In the genomic region with DNA sequence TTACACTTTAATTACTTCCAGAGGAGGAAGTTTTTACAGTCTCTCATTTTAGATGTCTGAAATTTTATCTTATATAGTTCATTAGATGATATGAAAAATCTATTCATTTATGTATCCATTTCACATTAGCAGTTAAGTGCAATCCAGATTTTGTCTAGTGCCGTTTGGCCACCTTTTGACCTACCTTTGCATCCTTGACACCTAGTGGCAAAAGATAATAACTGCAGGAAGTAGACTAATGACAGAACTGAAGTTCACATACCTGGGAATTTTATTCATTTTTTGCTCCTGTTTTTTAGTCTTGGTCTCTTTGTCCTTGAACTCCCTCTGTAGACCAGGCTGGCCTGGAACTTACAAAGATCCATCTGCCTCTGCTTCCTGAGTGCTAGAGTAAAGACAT, we compare ENCODE assay signal across 17 mouse cellular contexts. TPM values are rescaled to one million over a fixed set of nuclear protein-coding genes. Genes with fewer than 3 reads are reported as not detected.
DNase-seq lines count a peak whose midpoint lies in the region; ATAC-seq and TF ChIP-seq lines count a peak whose summit lies in the region.
"Had no signal": no experiment of that assay in that cellular context is flagged by ENCODE, and none has a peak within 500 bp of the region (broad histone marks: within the 10 kb centered on the region; RNA-seq: fewer than 3 reads in every experiment).

No protein-coding gene starts in this region.

- no peak for TF ChIP-seq EP300 in heart, adult 2 months (IDR thresholded peaks at IDR 0.05; ENCODE audit: insufficient read depth, low read depth, low read length)

- H3K79me2 ChIP-seq in heart, adult 2 months (replicated peaks; ENCODE audit: control insufficient read depth, insufficient read depth, low read length): no peaks in the 10 kb centered on the region

- no peaks in the 10 kb centered on the region for H3K27me3 ChIP-seq in heart, adult 2 months (ENCODE audit: control insufficient read depth, insufficient read depth, low read length)
- H3K27me3 ChIP-seq in lung, embryonic 14.5 days (ENCODE audit: insufficient read depth, low read length): no peaks in the 10 kb centered on the region
- H3K27me3 ChIP-seq: embryonic facial prominence, embryonic 13.5 days; hindbrain, embryonic 12.5 days; megakaryocyte, embryonic 14.5 days; neural tube, embryonic 15.5 days had no signal

- H3K27ac ChIP-seq in heart, adult 2 months: no peak overlapping the region
- no peak overlapping the region for H3K27ac ChIP-seq in lung, embryonic 14.5 days (ENCODE audit: low read depth)
- H3K27ac ChIP-seq: embryonic facial prominence, embryonic 13.5 days; forebrain, embryonic 10.5 days; hindbrain, embryonic 12.5 days; neural tube, embryonic 15.5 days had no signal

- no peaks in the 10 kb centered on the region for H3K4me1 ChIP-seq in heart, adult 2 months (ENCODE audit: control insufficient read depth, insufficient read depth, low read length)
- H3K4me1 ChIP-seq in lung, embryonic 14.5 days (ENCODE audit: insufficient read depth): no peaks in the 10 kb centered on the region
- H3K4me1 ChIP-seq: embryonic facial prominence, embryonic 13.5 days; forebrain, embryonic 10.5 days; hindbrain, embryonic 12.5 days; megakaryocyte, embryonic 14.5 days; neural tube, embryonic 15.5 days had no signal

- H3K4me3 ChIP-seq in heart, adult 2 months: no peak overlapping the region
- H3K4me3 ChIP-seq in lung, embryonic 14.5 days (ENCODE audit: low read depth, low read length): no peak overlapping the region
- H3K4me3 ChIP-seq: embryonic facial prominence, embryonic 13.5 days; forebrain, embryonic 10.5 days; hindbrain, embryonic 12.5 days; megakaryocyte, embryonic 14.5 days; neural tube, embryonic 15.5 days had no signal

- no peak overlapping the region for H3K4me2 ChIP-seq in lung, embryonic 14.5 days
- H3K4me2 ChIP-seq: embryonic facial prominence, embryonic 13.5 days; hindbrain, embryonic 12.5 days; neural tube, embryonic 15.5 days had no signal

- H3K9ac ChIP-seq in heart, adult 2 months (ENCODE audit: low read depth, low read length): no peak overlapping the region
- H3K9ac ChIP-seq in lung, embryonic 14.5 days: no peak overlapping the region
- H3K9ac ChIP-seq: embryonic facial prominence, embryonic 13.5 days; hindbrain, embryonic 12.5 days; neural tube, embryonic 15.5 days had no signal

- no peaks in the 10 kb centered on the region for H3K9me3 ChIP-seq in lung, embryonic 14.5 days (ENCODE audit: low read depth, low read length)
- H3K9me3 ChIP-seq: embryonic facial prominence, embryonic 13.5 days; forebrain, embryonic 10.5 days; hindbrain, embryonic 12.5 days; megakaryocyte, embryonic 14.5 days; neural tube, embryonic 15.5 days had no signal

- H3K36me3 ChIP-seq in heart, adult 2 months (ENCODE audit: control insufficient read depth, insufficient read depth, low read length): peaks cover 7% of the 10 kb centered on the region
- H3K36me3 ChIP-seq in lung, embryonic 14.5 days (ENCODE audit: insufficient read depth): peaks cover 41% of the 10 kb centered on the region

- no peak for ATAC-seq in lung, embryonic 14.5 days (ENCODE audit: insufficient read depth)

- no peak for DNase-seq in heart, adult 2 months
- DNase-seq in heart, postnatal 36 days: no peak
- no peak for DNase-seq in lung, embryonic 14.5 days
- no peak for DNase-seq in lung, postnatal 4 days
- DNase-seq in ES-CJ7 (ENCODE audit: low read depth, low spot score): peak; percentile 18
- peak; percentile 29 for DNase-seq in induced T-regulatory cell, adult 2 months (ENCODE audit: low read depth)
- no peak for DNase-seq in heart, adult 8-10 months (ENCODE audit: low spot score)
- DNase-seq in cerebellum, postnatal 10 days: no peak
- DNase-seq: cerebellum, adult 11 months; kidney, adult 18-20 months; kidney, postnatal 36 days; lung, adult 2 months had no signal

- no peak for TF ChIP-seq POLR2A in heart, adult 2 months (IDR thresholded peaks at IDR 0.05; ENCODE audit: insufficient read depth, low read depth, low read length)

- TF ChIP-seq CTCF in heart, adult 2 months (IDR thresholded peaks at IDR 0.05): peak; percentile 45
- peak; percentile 30 for TF ChIP-seq CTCF in lung, embryonic 14.5 days (IDR thresholded peaks at IDR 0.05; ENCODE audit: low read depth)

- 69% methylated on average over 1 of the region's 1 CpGs for WGBS in heart, adult 2 months
- 68% methylated on average over 1 of the region's 1 CpGs for WGBS in lung, embryonic 14.5 days

- intact Hi-C loops in heart, adult 2 months (cut with DNase I): no loop called here
- intact Hi-C loops in heart, postnatal 36 days (cut with DNase I): no loop called here

RNA-seq across cellular contexts. Expression of gene Alkbh8, which starts 15.1 kb away (rescaled TPM):
- 10 to 100 TPM; 12.7 to 16.6 TPM for total RNA-seq in heart, adult 2 months (2021)
- 1.7 and 3.1 TPM in 2 replicates for polyA plus RNA-seq in heart, adult 2 months (2012; rRNA removed)
- 10 to 100 TPM; 13.6 to 18.4 TPM for total RNA-seq in heart, postnatal 36 days (2021)
- polyA plus RNA-seq in lung, embryonic 14.5 days (2014; fragmentation: Nextera tagmentation; extraction: Ambion mirVana): 26.9 and 28.1 TPM in 2 replicates
- total RNA-seq in heart, adult 8-10 months (2022): 10 to 100 TPM in 3 of 4 experiments, 1 to 10 TPM in 1; 9.6 to 14.5 (median 13.2) TPM

RNA-seq across cellular contexts. Expression of gene Cwf19l2, which starts 53.3 kb away (rescaled TPM):
- total RNA-seq in heart, adult 2 months (2021): 10 to 100 TPM; 12.1 to 12.7 TPM
- 0.96 and 1.9 TPM in 2 replicates for polyA plus RNA-seq in heart, adult 2 months (2012; rRNA removed)
- 10 to 100 TPM; 14.3 to 14.4 TPM for total RNA-seq in heart, postnatal 36 days (2021)
- polyA plus RNA-seq in lung, embryonic 14.5 days (2014; fragmentation: Nextera tagmentation; extraction: Ambion mirVana): 15.4 and 16.3 TPM in 2 replicates
- 10 to 100 TPM; 11.7 to 16.0 (median 13.2) TPM for total RNA-seq in heart, adult 8-10 months (2022)

Comparison
In these comparisons a context has a peak if more than half of its experiments do, and no peak if none do; other contexts are left out.
1. DNase-seq: peak in ES-CJ7 (single experiment) and induced T-regulatory cell, adult 2 months (single experiment); none in heart, adult 2 months (0 of 2), heart, postnatal 36 days (0 of 2), lung, embryonic 14.5 days (single experiment), lung, postnatal 4 days (0 of 2), heart, adult 8-10 months (single experiment) and cerebellum, postnatal 10 days (0 of 2).